Mouse (Mus musculus) cerebellum, adult 9-10 months (tissue): Measurements from ENCODE around the gene St14.

Experiments
- DNase-seq: peaks from one replicate; pipeline ENCODE4 v3.0.0; 2022

St14 gene

DNA sequence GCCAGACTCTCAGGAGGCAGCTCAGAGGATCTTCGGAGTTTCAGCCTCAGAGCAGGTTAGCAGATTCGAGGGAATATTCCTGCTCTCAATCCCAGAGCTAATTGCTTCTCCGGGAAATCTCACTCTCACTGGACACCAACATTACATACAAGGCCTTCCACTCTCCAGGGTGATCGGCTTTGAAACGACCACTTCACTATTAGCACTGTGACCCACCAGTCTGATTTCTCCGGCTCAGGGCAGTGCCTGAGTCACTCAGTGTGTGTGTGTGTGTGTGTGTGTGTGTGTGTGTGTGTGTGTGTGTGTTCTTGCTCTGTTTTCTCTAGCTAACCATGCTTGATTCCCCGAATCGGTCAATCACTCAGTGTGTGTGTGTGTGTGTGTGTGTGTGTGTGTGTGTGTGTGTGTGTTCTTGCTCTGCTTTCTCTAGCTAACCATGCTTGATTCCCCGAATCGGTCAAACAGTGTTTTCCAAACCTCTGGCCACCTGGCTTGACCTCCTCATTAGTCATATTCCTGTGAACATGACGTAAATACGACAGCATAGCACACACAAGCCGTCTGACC lies 9.1 kb downstream of the St14 start:
- DNase-seq, result no peak

DNA sequence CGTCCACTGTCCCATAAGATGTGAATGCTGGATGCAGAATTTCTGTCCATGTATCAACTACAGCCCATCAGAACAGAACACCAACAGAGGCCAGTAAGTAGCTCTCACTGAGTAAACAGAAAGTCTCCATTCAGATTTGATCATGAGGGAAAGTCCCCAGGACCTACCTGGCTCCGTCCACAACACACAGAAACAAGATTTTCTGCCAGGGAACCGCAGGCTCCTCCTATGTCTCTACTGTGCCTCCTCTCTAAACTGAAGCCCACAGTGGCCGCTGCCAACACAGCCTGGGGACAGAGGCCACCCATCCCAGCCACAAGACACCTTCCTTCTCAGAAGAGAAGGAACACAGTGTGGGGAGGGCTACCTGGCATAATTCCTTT lies 11.1 kb downstream of the St14 start:
- DNase-seq, result no peak

DNA sequence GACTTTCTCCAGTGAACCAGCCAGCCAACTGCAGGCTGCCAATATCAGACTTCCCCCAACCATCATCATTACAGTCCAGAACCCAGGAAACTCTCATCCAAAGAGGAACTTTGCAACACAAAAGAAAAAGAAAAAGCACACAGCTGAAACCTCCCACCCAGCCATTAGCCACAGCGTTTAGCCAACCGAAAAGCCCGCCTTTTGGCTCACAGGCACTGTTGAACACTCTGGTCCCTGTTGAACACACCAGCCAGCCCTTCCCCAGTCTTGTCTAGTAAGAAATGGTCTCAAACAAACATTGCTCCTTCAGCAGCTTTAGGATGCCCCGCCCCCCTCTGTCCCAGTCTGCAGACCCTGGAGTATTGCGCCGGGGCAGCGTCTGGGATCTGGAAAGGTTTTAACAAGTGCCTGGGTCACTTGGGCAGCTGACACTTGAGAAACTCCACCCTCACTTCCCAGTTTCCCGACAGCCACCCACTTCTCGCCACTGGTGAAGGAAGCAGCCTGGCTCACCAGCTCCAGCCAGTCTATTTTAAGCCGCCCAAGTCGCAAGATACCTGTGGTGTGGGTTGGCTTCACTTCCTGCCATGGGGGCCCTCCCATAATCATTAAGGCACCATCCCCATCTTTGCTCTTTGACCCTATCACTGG lies 11.6 kb downstream of the St14 start:
- no peak for DNase-seq

DNA sequence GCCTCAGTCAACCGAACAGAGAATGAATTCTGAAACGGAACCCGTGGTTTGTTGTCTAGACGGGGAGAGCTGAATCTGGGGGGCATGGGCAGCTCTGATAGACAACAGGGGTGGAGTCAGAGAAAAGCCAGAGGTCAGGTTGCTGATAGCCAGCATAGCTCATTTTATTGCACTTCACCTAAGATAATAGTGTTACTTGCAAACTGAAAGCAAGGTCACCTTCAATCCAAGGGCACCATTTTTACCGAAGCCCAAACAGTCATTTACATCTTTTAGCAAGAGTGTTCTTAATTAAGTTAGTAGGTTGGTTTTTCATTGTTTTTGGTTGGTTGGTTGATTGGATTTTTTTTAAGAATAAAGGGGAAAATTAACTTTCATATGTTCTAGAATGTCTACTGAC lies 12.2 kb downstream of the St14 start:
- DNase-seq, result no peak

DNA sequence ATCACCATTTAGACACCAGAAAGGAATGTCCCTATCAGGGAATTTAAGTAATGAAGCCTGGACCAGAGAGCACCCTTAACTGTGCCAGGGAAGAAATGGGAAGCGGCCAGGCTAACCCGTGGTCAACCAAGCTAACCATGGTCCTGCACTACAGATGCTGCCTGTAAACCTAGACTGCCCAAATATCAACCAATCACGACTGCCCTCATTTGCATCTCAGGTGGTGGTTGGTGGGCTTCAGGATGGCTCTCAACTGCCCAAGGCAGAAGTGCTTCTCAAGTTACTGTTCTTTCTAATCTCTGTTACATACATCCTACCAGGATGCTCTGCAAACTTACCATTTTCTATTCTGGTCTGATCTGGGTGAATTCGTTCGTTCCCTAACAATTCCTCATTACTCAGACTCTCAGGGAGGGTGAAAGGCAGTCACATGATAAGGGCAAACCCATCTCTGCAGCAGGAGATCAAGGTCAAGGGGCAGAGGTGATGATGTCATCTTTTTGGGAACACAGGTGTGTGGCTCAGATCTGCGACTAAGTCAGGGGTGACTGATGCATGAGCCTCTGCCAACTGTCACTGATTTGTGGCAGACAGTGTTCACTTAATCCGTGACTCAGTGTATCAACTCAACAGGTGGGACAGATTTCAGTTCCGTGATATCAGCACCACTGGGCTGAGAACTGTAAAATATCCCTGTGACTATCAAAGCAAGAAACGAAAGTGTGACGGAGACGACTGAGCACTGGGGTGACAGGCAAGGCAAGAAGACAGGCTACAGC lies 12.9 kb downstream of the St14 start:
- DNase-seq, result no peak

DNA sequence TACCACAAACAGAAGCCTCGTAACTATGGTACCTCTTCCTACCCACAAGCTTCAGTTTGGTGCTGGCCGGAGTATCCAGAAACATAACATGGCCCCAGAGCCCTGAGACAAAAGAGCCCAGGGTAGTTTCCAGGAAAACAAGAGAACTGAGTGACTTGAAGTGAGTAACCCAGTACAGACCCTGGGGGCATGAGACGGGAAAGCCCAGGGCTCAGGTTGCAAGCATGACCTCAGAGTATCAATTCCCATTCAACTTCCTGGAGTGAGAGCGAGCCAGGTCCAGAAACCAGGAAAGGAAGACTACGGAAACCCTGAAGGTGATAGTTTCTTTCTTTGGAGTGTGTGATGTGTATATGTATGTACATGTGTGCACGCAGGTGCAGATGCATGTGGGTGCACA lies 14.2 kb downstream of the St14 start:
- DNase-seq, result no peak

DNA sequence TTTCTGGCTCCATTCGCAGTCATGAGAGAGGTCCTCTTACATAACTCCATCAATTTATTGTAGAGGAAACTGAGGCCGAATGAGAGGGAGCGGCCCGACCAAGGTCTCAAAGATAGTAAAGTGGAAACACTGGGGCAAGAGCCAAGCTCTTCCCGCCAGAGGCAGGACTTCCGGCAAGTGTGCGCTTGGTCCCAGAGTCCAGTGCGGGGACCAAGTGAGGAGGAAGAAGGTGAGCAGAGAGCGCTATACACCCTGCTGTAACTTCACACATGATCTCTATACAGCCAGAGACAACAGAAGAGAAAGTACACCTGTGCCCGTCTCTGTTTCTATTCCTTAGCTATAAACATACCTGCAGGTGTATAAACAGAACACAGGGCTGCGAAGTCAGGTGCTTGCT lies 14.6 kb downstream of the St14 start:
- DNase-seq, result no peak

DNA sequence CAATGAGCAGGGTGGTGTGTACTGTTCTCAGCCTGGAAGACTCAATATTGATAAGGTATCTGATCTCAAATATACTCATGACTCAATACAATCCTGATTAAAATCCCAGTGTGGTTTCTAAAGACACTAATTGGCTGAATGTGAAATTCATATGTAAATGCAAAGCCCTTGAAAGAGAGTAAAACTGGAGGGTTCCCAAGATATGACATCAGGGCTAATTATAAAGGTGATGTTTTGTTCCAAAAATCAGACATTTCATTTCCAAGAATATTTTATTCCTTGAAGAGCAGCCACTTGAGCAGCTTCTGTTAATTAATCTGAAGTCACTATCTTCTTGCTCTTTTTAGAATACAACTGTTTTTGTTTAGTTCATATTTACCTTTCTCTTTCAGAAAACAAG lies 16.1 kb downstream of the St14 start:
- no peak for DNase-seq

DNA sequence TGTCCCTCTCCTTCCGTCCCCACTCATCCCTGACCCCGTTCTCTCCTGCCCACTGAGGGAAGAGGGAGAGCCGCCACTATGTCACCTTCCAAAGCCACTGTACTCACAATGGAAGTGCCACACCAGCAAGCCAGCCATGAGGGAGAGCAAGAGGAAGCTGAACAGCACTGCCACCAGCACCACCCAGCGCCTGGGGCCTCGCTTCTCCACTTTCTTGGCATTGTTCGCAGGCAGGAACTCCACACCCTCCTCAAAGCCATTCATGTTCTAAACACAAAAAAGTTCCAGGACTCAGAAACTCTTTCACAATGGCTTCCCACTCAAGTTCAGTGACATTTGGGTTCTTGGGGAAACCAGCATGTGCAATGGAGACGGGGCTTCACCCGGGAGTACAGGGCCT lies 23.2 kb downstream of the St14 start:
- no peak for DNase-seq

DNA sequence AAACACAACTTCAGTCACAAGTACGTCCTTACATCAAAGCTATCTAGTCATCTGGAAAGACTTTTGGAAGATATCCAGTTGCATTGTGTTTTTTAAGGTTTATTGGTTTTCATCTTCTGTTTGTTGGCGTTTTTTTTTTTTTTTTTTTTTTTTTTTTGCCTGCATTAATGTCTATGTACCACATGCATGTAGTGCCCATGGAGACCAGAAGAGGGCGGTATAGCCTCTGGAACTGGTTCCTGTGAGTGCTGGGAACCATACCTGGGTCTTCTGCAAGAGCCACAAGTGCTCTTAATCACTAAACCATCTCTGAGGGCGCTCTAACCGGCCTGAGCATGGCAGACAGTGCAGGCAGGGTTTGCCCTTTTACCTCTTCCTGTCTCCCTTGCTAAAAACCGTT lies 33.5 kb downstream of the St14 start:
- no peak for DNase-seq

DNA sequence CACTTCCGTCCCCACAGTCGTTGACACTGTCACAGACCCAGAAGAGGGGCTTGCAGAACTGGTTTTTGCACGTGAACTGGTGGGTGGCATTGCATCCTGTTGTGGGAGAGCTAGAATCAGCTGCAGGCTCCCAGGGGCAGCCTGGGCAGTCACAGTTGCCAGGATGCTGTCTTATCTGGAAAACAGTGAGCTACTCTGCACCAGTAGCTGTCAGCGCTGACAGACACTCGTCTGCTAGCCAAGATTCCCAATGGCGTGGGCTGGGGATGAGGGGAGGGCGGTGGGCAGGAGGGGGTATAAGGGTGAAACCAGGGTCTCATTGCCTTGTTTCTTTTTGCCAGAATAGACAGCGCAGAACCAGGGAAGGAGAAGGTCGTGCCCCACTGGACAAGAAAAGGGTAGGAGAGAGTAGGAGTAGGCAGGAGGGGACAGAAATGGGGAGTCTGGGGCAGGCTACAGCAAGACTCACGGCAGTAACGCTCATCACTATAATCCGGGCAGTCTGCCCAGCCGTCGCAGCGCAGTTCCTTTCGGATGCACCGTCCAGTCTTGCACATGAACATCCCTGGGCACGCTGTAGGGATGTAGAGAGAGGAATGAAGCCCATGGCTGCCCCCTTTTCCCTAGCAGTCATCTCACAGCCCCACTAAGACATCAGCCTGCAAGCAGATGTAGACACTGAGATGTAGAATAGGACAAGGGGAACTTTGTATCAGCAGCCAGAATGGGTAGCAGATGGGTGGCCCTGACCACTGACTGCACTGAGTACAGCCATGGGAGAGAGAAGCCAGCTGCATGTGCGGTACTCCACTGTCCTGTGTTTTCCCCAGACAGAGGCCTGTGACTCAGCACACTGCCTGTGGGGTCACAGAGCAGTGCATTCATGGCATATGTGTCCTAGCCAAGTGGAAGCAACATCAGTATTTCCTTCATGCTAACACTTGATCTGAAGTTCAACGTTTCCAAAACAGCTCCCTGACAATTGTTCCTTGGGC lies 34.3 kb downstream of the St14 start:
- no peak for DNase-seq

DNA sequence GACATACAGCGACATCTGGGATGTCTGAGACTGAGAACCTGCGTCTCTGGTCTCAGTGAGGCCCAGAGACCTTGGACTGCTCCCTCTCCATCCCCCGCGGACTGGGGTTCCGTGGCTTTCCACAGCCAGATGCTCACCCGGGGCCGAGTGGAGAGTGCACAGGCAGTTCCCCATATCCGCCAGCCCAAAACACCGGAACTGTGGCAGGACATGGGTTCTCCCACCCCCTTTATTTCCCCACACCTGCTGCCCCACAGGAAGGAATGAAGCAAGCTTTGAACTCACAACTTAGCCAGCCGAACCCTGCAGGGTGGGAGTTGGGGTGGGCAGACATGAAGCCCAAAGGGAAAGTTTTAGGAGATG lies 38.8 kb downstream of the St14 start:
- no peak for DNase-seq

DNA sequence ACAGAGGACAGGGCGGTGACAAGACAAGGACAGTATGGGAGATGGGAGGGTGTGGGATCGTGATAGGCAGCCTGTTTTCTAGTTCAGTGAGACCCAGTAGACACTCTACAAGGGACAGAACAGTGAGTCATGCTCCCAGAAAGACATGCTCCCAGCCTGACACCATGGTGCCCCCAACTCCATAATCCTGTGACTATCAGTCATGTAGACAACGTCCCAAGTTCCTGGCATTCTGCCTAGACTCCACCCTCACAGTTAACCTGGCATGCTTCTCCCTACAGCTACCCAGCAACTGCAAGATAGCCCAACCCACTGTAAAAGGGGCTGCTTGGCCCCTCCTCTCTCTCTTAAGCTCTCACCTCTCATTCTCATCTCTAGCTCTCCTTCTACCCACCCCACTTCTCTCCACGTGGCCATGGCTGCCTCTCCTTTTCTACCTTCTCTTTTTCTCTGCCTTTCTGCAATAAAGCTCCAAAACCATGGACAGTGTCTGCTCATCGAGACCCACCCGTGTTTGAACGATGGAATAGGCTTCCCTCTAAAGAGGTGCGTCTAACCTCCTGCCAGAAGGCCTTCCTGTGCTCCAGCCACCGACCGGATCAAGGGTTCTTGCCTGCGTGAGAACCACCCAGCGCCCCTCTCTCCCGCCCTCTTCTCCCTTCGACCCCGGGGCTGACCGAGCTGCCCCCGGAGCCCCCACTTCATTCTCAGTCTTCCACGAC lies 39.4 kb downstream of the St14 start:
- no peak for DNase-seq

DNA sequence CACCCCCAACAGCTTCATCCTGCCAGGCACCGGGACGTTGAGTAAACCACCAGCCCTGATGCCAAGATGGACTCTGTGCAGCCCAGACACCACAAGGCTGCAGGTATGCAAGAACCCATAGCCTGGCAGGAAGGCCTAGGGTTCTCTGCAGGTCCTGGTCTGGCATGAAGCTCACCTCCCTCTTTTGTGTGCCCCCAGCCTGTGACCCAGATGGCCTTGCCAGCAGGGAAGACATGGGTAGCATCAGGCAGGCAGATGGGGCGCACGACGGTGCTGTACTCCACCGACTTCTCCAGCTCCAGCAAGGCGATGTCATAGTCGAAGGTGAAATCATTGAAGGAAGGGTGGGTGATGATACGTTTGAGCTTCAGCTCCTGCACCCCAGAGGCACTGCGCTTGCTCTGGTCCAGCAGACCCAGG lies 40.5 kb downstream of the St14 start:
- DNase-seq, result peak; percentile 65

DNA sequence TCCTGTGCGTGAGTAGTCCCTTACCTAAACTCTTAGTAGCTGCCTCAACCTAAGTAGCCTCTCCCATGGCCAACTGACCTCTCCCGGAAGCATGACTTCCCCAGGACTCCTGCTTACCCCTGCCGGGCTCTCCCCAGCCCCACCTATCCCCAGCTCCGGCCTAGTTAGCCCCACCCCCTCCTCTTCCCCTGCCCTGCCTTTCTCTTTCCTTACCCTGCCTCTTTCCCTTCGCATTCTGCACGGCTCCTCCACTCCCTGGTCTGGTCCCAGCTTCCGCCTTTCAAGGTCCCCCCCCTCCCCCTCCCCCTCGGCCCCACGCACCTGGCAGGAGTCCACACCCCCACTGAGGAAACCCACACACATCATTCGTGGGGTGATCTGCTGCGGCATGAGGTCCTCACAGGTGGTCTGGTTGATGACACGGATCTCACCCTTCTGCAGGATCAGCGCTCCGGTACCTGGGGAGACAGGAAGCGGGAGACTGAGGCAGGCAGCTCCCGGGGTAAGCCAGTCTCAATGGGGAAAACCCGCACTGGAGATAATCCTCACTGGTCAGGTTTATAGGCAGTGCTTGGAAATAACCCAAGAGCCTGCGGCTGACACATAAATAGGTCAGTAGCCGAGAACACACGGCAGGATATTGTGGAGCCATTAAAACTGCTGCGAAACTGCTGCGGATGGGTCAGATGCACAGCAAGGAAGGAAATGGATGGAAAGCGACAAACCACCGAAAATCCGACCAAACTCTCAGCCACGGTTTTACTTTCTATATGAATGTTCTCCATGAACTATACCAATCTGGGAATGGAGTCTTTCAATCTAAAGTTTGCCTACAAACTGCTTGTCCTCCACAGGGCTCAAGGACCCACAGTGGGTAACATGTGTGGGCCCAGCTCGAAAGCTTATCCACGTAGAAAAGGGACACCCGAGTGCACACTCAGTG lies 41.3 kb downstream of the St14 start:
- peak; percentile 60 for DNase-seq

DNA sequence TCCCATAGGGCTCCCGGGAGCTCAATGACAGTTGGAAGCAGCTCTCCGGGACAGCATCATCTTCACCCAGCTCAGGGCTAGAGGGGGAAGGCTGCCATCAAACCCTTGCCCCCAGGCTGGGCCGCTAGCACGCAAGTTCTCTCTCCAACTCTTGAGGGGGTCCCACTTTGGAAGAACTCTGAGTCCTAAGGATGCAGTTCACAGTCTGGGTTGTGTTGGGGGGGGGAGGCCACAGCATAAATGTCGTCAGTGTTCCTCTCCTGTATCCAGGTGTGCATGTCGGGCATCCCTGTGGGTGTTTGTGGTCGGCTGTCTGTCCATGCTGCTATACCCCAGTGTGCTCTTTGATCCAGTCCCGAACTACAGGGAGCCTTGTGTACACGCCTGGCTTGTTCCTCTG lies 42.1 kb downstream of the St14 start:
- DNase-seq, result no peak

DNA sequence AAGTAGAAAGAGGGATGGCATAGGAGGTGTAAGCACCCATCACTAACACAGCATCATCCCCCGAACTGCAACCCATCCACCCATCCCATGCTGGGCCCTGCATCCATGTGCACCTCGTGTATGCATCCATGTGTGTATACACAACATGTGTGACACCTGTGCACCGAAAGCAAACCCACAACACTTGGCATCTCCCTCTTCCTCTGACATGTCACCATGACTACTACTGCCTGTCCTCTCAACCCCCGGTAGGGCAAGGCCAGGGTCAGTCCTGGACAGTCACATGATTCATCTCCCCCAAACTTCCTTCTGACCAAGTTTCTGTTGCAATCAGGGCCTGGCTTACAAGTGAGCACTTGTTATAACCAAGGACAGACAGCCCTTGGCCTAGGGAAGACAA lies 42.8 kb downstream of the St14 start:
- no peak for DNase-seq

DNA sequence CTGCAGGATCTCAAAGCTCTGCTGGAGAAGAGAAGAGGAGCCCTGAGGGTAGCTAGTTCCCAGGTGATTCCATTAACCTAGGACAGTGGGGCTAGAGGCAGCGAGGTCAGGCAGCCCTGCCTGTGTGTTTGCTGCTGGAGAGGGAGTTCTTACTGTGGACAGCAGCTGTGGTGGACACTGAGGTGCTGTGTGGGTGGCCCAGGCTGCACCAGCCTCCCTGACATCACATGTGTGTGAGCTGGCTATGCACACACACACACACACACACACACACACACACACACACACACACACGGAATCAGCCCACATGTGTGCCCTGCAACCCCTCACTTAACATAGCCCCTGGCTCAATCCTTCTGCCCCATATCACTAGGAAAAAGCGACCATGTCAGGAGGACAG lies 43.5 kb downstream of the St14 start:
- no peak for DNase-seq

DNA sequence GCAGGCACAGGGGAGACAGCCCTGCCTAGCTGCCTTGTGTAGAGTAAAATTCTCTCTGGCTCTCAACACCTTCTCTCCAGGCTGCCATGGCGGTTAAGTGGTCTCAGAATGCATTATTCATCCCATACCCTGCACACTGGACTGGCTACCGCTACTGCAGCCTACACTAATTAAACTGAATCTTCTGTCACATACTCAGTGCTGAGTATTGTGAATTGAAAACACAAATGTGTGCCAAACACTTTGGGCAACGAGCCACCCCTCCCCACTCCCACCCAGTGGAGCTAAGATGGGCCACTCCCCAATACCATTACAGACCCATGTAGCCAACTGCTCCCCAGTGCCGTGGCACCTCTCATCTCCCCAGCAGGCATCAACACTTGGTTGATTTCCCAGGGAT lies 44.2 kb downstream of the St14 start:
- no peak for DNase-seq

DNA sequence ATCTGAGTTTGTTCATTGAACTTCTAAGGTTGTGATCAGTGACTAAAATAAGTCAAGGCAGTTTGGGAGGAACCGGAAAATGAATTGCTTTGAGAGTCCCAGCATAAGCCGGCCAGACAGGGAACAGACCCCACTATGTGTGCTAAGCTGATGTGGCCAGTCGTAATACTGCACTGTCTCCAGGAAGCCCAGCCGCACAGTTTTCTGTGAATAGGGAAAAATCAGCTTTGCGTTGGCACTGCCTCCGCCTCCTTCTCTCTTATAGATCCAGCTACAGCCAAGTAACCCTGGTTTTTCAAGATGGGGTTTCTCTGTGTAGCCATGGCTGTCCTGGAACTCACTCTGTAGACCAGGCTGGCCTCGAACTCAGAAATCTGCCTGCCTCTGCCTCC lies 44.9 kb downstream of the St14 start:
- no peak for DNase-seq

DNA sequence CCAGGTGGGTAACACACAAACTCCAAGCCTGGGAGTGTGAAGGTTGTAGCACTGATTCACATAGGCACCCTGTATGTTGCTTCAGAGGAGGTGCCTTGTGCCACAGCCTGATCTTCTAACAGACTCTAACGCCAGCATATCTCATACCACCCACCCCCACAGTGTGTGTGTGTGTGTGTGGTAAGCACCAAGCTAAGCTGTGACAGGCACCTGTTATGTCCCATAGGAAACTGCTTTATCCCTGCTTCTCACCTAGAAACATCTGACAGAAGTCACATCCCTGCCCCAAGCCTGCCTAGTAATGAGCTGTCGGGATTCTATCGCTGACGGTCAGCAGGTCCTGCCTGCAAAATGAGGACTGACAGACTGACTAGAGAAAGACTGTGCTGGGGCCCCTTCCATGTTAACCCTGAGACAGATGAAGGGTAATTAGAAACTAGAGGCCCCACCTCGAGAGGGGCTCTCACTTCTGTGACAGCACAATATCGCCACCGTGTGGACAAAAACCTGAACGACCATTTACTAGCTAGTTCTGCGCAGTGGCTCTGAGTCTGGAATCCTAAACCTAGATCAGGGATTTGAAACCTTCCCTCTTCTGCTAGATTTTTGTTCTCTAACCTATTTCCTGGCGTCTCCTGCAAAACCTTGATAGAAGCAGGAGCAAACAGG lies 45.4 kb downstream of the St14 start:
- peak; percentile 65 for DNase-seq
